Mouse (Mus musculus): ENCODE measurements around the gene Folr1. TPM values are rescaled to one million over a fixed set of nuclear protein-coding genes. Genes with fewer than 3 reads are reported as not detected.

Folr1 gene
- total and polyA plus RNA-seq, 2 experiments from 2014 or later, result 1.3 to 3.3 TPM

GRCm38 (mm10) chr7:101835457-101836109, 35.0 kb downstream of the Folr1 start:
- Histone ChIP-seq H3K9ac (replicated peaks; ENCODE audit: low read depth, low read length) (peak overlapping the region; percentile 93; the same call in 1 of the 2 replicates), H3K27ac (ENCODE audit: low read depth) (peak overlapping the region; percentile 97), H3K4me1 (ENCODE audit: control insufficient read depth, insufficient read depth) (peaks cover 8% of the 10 kb centered on the region), H3K9me3 (replicated peaks; ENCODE audit: control insufficient read depth, low read length) (no peaks in the 10 kb centered on the region), H3K4me3 (ENCODE audit: low read depth, low read length) (peak overlapping the region; percentile 79), H3K4me2 (ENCODE audit: low read depth, low read length) (peak overlapping the region; percentile 89), H3K27me3 (ENCODE audit: control insufficient read depth, insufficient read depth, low read length) (no peaks in the 10 kb centered on the region), H3K36me3 (replicated peaks; ENCODE audit: control insufficient read depth, insufficient read depth, low read length) (peaks cover 31% of the 10 kb centered on the region)
- ATAC-seq (ENCODE audit: insufficient read depth, low read depth), result no peak
- DNase-seq (ENCODE audit: low spot score), result no peak
- TF ChIP-seq CTCF (IDR thresholded peaks at IDR 0.05; ENCODE audit: low read depth) (no peak; the same call in 1 of the 2 replicates), EP300 (IDR thresholded peaks at IDR 0.05; ENCODE audit: low read depth) (no peak)
- 28% methylated on average over 5 of the region's 5 CpGs for WGBS

- WGBS, result 48% methylated on average over 3 of the region's 3 CpGs
- H3K27ac ChIP-seq (ENCODE audit: low read depth), result 0 out of 2 replicates have a peak overlapping the region, but pooled peaks have one; percentile 5
- no peaks in the 10 kb centered on the region for H3K27me3 ChIP-seq (ENCODE audit: control insufficient read depth, insufficient read depth, low read length)
- ATAC-seq (ENCODE audit: insufficient read depth, low read depth) (no peak), DNase-seq (ENCODE audit: low spot score) (no peak)
- H3K4me1 ChIP-seq (ENCODE audit: control insufficient read depth, insufficient read depth), result peaks cover 8% of the 10 kb centered on the region
- H3K9me3 ChIP-seq (replicated peaks; ENCODE audit: control insufficient read depth, low read length), result no peaks in the 10 kb centered on the region
- peaks cover 38% of the 10 kb centered on the region for H3K36me3 ChIP-seq (replicated peaks; ENCODE audit: control insufficient read depth, insufficient read depth, low read length)
- TF ChIP-seq CTCF (IDR thresholded peaks at IDR 0.05; ENCODE audit: low read depth) (no peak), EP300 (IDR thresholded peaks at IDR 0.05; ENCODE audit: low read depth) (no peak)
- H3K9ac ChIP-seq (replicated peaks; ENCODE audit: low read depth, low read length), result no peak overlapping the region
- H3K4me2 ChIP-seq (ENCODE audit: low read depth, low read length), result peak overlapping the region; percentile 89
- 0 out of 2 replicates have a peak overlapping the region, but pooled peaks have one; percentile 79 for H3K4me3 ChIP-seq (ENCODE audit: low read depth, low read length)
These were observed 35.7 kb downstream of the Folr1 start for GRCm38 (mm10) chr7:101834903-101835302.

- Histone ChIP-seq H3K9ac (replicated peaks; ENCODE audit: low read depth, low read length) (no peak overlapping the region), H3K4me2 (ENCODE audit: low read depth, low read length) (no peak overlapping the region), H3K36me3 (replicated peaks; ENCODE audit: control insufficient read depth, insufficient read depth, low read length) (peaks cover 46% of the 10 kb centered on the region), H3K9me3 (replicated peaks; ENCODE audit: control insufficient read depth, low read length) (no peaks in the 10 kb centered on the region), H3K27me3 (ENCODE audit: control insufficient read depth, insufficient read depth, low read length) (no peaks in the 10 kb centered on the region), H3K27ac (ENCODE audit: low read depth) (0 out of 2 replicates have a peak overlapping the region, but pooled peaks have one; percentile 5), H3K4me3 (ENCODE audit: low read depth, low read length) (no peak overlapping the region), H3K4me1 (ENCODE audit: control insufficient read depth, insufficient read depth) (peaks cover 8% of the 10 kb centered on the region)
- 37% methylated on average over 3 of the region's 3 CpGs for WGBS
- ATAC-seq (ENCODE audit: insufficient read depth, low read depth), result no peak
- no peak for DNase-seq (ENCODE audit: low spot score)
- TF ChIP-seq CTCF (IDR thresholded peaks at IDR 0.05; ENCODE audit: low read depth), result no peak
- TF ChIP-seq EP300 (IDR thresholded peaks at IDR 0.05; ENCODE audit: low read depth), result no peak
These were observed 36.5 kb downstream of the Folr1 start for GRCm38 (mm10) chr7:101833916-101834584.

- TF ChIP-seq EP300 (IDR thresholded peaks at IDR 0.05; ENCODE audit: low read depth), result no peak
- no peak for TF ChIP-seq CTCF (IDR thresholded peaks at IDR 0.05; ENCODE audit: low read depth)
- H3K4me3 ChIP-seq (ENCODE audit: low read depth, low read length), result no peak overlapping the region
- H3K4me2 ChIP-seq (ENCODE audit: low read depth, low read length), result no peak overlapping the region
- H3K4me1 ChIP-seq (ENCODE audit: control insufficient read depth, insufficient read depth), result peaks cover 8% of the 10 kb centered on the region
- H3K9ac ChIP-seq (replicated peaks; ENCODE audit: low read depth, low read length), result no peak overlapping the region
- H3K27ac ChIP-seq (ENCODE audit: low read depth), result no peak overlapping the region
- no peak for ATAC-seq (ENCODE audit: insufficient read depth, low read depth)
- DNase-seq (ENCODE audit: low spot score), result no peak
- 69% methylated on average over 5 of the region's 5 CpGs for WGBS
- H3K9me3 ChIP-seq (replicated peaks; ENCODE audit: control insufficient read depth, low read length), result no peaks in the 10 kb centered on the region
- peaks cover 53% of the 10 kb centered on the region for H3K36me3 ChIP-seq (replicated peaks; ENCODE audit: control insufficient read depth, insufficient read depth, low read length)
- no peaks in the 10 kb centered on the region for H3K27me3 ChIP-seq (ENCODE audit: control insufficient read depth, insufficient read depth, low read length)
These were observed 37.2 kb downstream of the Folr1 start for GRCm38 (mm10) chr7:101833352-101833751.

GRCm38 (mm10) chr7:101832372-101832771, 38.2 kb downstream of the Folr1 start:
- Histone ChIP-seq H3K4me2 (ENCODE audit: low read depth, low read length) (no peak overlapping the region), H3K36me3 (replicated peaks; ENCODE audit: control insufficient read depth, insufficient read depth, low read length) (peaks cover 63% of the 10 kb centered on the region), H3K4me3 (ENCODE audit: low read depth, low read length) (no peak overlapping the region), H3K9ac (replicated peaks; ENCODE audit: low read depth, low read length) (no peak overlapping the region), H3K27me3 (ENCODE audit: control insufficient read depth, insufficient read depth, low read length) (no peaks in the 10 kb centered on the region), H3K4me1 (ENCODE audit: control insufficient read depth, insufficient read depth) (peaks cover 8% of the 10 kb centered on the region), H3K9me3 (replicated peaks; ENCODE audit: control insufficient read depth, low read length) (no peaks in the 10 kb centered on the region), H3K27ac (ENCODE audit: low read depth) (no peak overlapping the region)
- TF ChIP-seq EP300 (IDR thresholded peaks at IDR 0.05; ENCODE audit: low read depth), result no peak
- TF ChIP-seq CTCF (IDR thresholded peaks at IDR 0.05; ENCODE audit: low read depth), result no peak
- ATAC-seq (ENCODE audit: insufficient read depth, low read depth) (no peak), DNase-seq (ENCODE audit: low spot score) (no peak)
- 91% methylated on average over 4 of the region's 4 CpGs for WGBS
